Mouse (Mus musculus) sigmoid colon, adult 10 weeks (tissue): ENCODE data around the gene Dnajc16. TPM values are rescaled to one million over a fixed set of nuclear protein-coding genes. Genes with fewer than 3 reads are reported as not detected.

Experiments
- polyA plus RNA-seq: library from polyadenylated mRNA; stranded (reverse); fragments of 350-450 nt; fragmentation: Illumina TruSeq; extraction: RNeasy Lipid Tissue Mini Kit (QIAGEN cat#74804); gene quantifications from one replicate; pipeline ENCODE4 v1.2.3, GENCODE M21; 2014; ENCODE audit warnings: low read depth, low replicate concordance

The Dnajc16 gene
- polyA plus RNA-seq = 4.8 TPM

GRCm38 (mm10) chr4:141790524-141790990 lies at the start of gene Dnajc16:
Gene Dnajc16, minus strand, starts transcription at chr4:141790931.

GRCm38 (mm10) chr4:141826060-141826459 lies 35.3 kb upstream of the Dnajc16 start, which contains the start of gene Cela2a:
Gene Cela2a, minus strand, starts transcription at chr4:141826160.

GRCm38 (mm10) chr4:141793282-141794151 lies 2.8 kb upstream of the Dnajc16 start, which contains the start of gene Casp9:
Gene Casp9, plus strand, starts transcription at chr4:141793612.

GRCm38 (mm10) chr4:141746578-141747346 lies 44.0 kb downstream of the Dnajc16 start, which contains the start of gene Agmat:
Gene Agmat, plus strand, starts transcription at chr4:141746672.

GRCm38 (mm10) chr4:141722731-141723672 lies 67.7 kb downstream of the Dnajc16 start, which contains the start of gene Ddi2:
Gene Ddi2, minus strand, starts transcription at chr4:141723419.

Other genes with a start within 250 kb of the Dnajc16 start
- 55.8 TPM for gene Fblim1, start 184.8 kb downstream of the Dnajc16 start, polyA plus RNA-seq
- gene Tmem82, start 172.3 kb downstream of the Dnajc16 start, polyA plus RNA-seq = 2.5 TPM
- 0.79 TPM for gene Slc25a34, start 167.1 kb downstream of the Dnajc16 start, polyA plus RNA-seq
- gene Plekhm2, start 126.0 kb downstream of the Dnajc16 start, polyA plus RNA-seq = 1.3 TPM
- not detected for gene Rsc1a1, start 105.3 kb downstream of the Dnajc16 start, polyA plus RNA-seq
- 45.4 TPM for gene Ddi2, start 67.5 kb downstream of the Dnajc16 start, polyA plus RNA-seq
- gene Agmat, start 44.3 kb downstream of the Dnajc16 start, polyA plus RNA-seq = not detected
- 13.6 TPM for gene Casp9, start 2.7 kb upstream of the Dnajc16 start, polyA plus RNA-seq
- 5.2 TPM for gene Cela2a, start 35.2 kb upstream of the Dnajc16 start, polyA plus RNA-seq
- gene Ctrc, start 55.4 kb upstream of the Dnajc16 start, polyA plus RNA-seq = not detected
- 9.8 TPM for gene Efhd2, start 84.0 kb upstream of the Dnajc16 start, polyA plus RNA-seq
- 1.4 TPM for gene Fhad1, start 224.2 kb upstream of the Dnajc16 start, polyA plus RNA-seq